Comparison of ENCODE assay signal across 8 mouse cellular contexts in the genomic region with DNA sequence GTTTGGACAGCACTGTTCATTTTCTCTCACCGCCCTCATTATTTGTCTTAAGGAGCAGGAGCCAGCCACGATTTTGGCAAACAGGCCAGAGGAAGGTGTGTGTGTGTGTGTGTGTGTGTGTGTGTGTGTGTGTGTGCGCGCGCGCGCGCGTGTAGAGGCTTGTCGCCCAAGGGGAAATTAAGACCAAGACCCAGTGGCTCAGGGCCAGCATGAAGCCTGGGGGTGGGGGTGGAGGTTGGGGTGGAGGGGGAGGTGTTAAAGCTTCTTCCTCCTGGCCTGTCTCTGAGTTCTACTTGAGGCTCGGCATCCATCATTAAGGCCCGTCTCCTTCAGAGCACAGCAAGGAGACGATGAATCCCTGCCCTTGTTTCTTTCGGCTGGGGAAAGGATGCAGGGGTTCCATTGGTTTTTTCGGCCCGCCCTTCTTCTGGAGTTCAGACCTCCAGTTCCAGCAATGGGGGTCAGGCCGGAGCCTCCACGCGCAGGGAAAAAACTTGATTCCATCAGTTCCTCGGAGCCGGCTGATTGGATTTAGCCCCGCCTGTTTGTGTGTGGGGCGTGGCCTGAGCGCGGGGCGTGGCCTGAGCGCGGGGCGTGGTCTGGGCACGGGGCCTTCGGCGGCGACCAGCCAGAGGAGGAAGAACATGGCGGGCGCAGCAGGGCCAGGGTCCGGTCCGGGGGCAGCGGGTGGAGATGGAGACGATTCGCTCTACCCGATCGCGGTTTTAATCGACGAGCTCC. TPM values are rescaled to one million over a fixed set of nuclear protein-coding genes. Genes with fewer than 3 reads are reported as not detected.
A peak's percentile ranks its signal among the peaks of the same experiment; 100 is the strongest.
DNase-seq lines count a peak whose midpoint lies in the region; ATAC-seq and TF ChIP-seq lines count a peak whose summit lies in the region.

No protein-coding gene starts in this region.

- H3K36me3 ChIP-seq in forebrain, embryonic 14.5 days (ENCODE audit: control insufficient read depth, insufficient read depth, low read length) = peaks cover 26% of the 10 kb centered on the region
- no peaks in the 10 kb centered on the region for H3K36me3 ChIP-seq in neural tube, embryonic 14.5 days (ENCODE audit: control insufficient read depth, insufficient read depth, low read length)
- H3K36me3 ChIP-seq in testis, adult 2 months (ENCODE audit: control insufficient read depth, insufficient read depth, low read length) = no peaks in the 10 kb centered on the region

- TF ChIP-seq POLR2A in testis, adult 2 months (IDR thresholded peaks at IDR 0.05; ENCODE audit: control insufficient read depth, low read depth, low read length) = peak; percentile 92

- peaks cover 9% of the 10 kb centered on the region; the same call in 1 of the 2 replicates for H3K4me1 ChIP-seq in forebrain, embryonic 14.5 days (ENCODE audit: control insufficient read depth, insufficient read depth, low read length)
- H3K4me1 ChIP-seq in neural tube, embryonic 14.5 days (ENCODE audit: control insufficient read depth, insufficient read depth, low read length) = peaks cover 3% of the 10 kb centered on the region; the same call in 1 of the 2 replicates
- H3K4me1 ChIP-seq in testis, adult 2 months (ENCODE audit: control insufficient read depth, insufficient read depth, low read length) = peaks cover 2% of the 10 kb centered on the region

- peak; percentile 90 for ATAC-seq in forebrain, embryonic 14.5 days
- peak; percentile 91 for ATAC-seq in neural tube, embryonic 14.5 days (ENCODE audit: low read depth)

- H3K9me3 ChIP-seq in forebrain, embryonic 14.5 days (replicated peaks; ENCODE audit: control insufficient read depth, low read length) = no peaks in the 10 kb centered on the region
- H3K9me3 ChIP-seq in neural tube, embryonic 14.5 days (ENCODE audit: control insufficient read depth, low read length) = no peaks in the 10 kb centered on the region

- H3K27me3 ChIP-seq in forebrain, embryonic 14.5 days (replicated peaks; ENCODE audit: control insufficient read depth, insufficient read depth, low read length) = no peaks in the 10 kb centered on the region
- no peaks in the 10 kb centered on the region for H3K27me3 ChIP-seq in neural tube, embryonic 14.5 days (ENCODE audit: control insufficient read depth, insufficient read depth, low read length)
- H3K27me3 ChIP-seq in testis, adult 2 months (ENCODE audit: control insufficient read depth, insufficient read depth, low read length) = no peaks in the 10 kb centered on the region

- H3K27ac ChIP-seq in forebrain, embryonic 14.5 days (ENCODE audit: low read depth, low read length) = peak overlapping the region; percentile 84
- peak overlapping the region; percentile 29 for H3K27ac ChIP-seq in neural tube, embryonic 14.5 days (ENCODE audit: low read depth, low read length)
- peak overlapping the region; percentile 83 for H3K27ac ChIP-seq in testis, adult 2 months (ENCODE audit: control insufficient read depth, insufficient read depth, low read depth, low read length)

- intact Hi-C loops in heart, postnatal 14 days (cut with DNase I) = no loop called here

- DNase-seq in ES-CJ7 (ENCODE audit: low read depth, low spot score) = peak; percentile 90
- peak; percentile 91 for DNase-seq in cerebellum, adult 11 months
- peak; percentile 86 for DNase-seq in forebrain, embryonic 14.5 days (ENCODE audit: low spot score)
- DNase-seq in heart, postnatal 14 days = peak; percentile 95 to 96
- DNase-seq in layer of hippocampus, adult 18-20 months (ENCODE audit: low spot score in 2 of 2) = peak; percentile 84 to 93
- peak; percentile 92 for DNase-seq in lung, adult 18-20 months

- TF ChIP-seq CTCF in testis, adult 2 months (IDR thresholded peaks at IDR 0.05; ENCODE audit: control insufficient read depth, insufficient read depth, insufficient replicate concordance, low read depth, low read length) = no peak

- peak overlapping the region; percentile 70 for H3K4me2 ChIP-seq in forebrain, embryonic 14.5 days (ENCODE audit: low read length)
- peak overlapping the region; percentile 77 for H3K4me2 ChIP-seq in neural tube, embryonic 14.5 days (ENCODE audit: low read depth, low read length)

- H3K9ac ChIP-seq in forebrain, embryonic 14.5 days (ENCODE audit: low read length) = peak overlapping the region; percentile 83
- H3K9ac ChIP-seq in neural tube, embryonic 14.5 days (replicated peaks; ENCODE audit: low read depth, low read length) = peak overlapping the region; percentile 74

- WGBS in forebrain, embryonic 14.5 days = under 1% methylated on average over 45 of the region's 45 CpGs
- WGBS in neural tube, embryonic 14.5 days = under 1% methylated on average over 45 of the region's 45 CpGs

- H3K4me3 ChIP-seq in forebrain, embryonic 14.5 days (ENCODE audit: low read depth, low read length) = peak overlapping the region; percentile 74
- peak overlapping the region; percentile 72 for H3K4me3 ChIP-seq in neural tube, embryonic 14.5 days (ENCODE audit: low read depth, low read length)
- peak overlapping the region; percentile 97 for H3K4me3 ChIP-seq in testis, adult 2 months (ENCODE audit: control insufficient read depth, low read depth, low read length)

RNA-seq across cellular contexts. Expression of gene Ppp2r1b, which starts 11.4 kb away (rescaled TPM):
- polyA plus RNA-seq in forebrain, embryonic 14.5 days (2014; fragmentation: Nextera tagmentation; extraction: Ambion mirVana) = 78.9 and 94.5 TPM in 2 replicates
- 10 to 100 TPM in 1 of 2 experiments, 1 to 10 TPM in 1; 9.3 to 12.2 TPM for total RNA-seq in heart, postnatal 14 days (2021)
- 10 to 100 TPM; 17.4 to 17.7 TPM for total RNA-seq in layer of hippocampus, adult 18-20 months (2021)
- 44.1 and 53.8 TPM in 2 replicates for polyA plus RNA-seq in neural tube, embryonic 14.5 days (2014; fragmentation: Nextera tagmentation; extraction: Ambion mirVana)
- polyA plus RNA-seq in testis, adult 2 months (2012; rRNA removed) = 77.4 and 80.9 TPM in 2 replicates

Comparison
In these comparisons a context has a peak if more than half of its experiments do, and no peak if none do; other contexts are left out.
1. Peak in every context shown above with its lines: DNase-seq, ATAC-seq, H3K4me3 ChIP-seq and H3K27ac ChIP-seq.
2. H3K27ac ChIP-seq: peak in every context shown above with its lines; median percentile 84 in forebrain, embryonic 14.5 days; 83 in testis, adult 2 months; 29 in neural tube, embryonic 14.5 days.